Mouse (Mus musculus): ENCODE measurements around the gene Pip5kl1.

GRCm38 (mm10) chr2:32620682-32621516 lies 46.3 kb downstream of the Pip5kl1 start:
- TF ChIP-seq CTCF (IDR thresholded peaks at IDR 0.05; ENCODE audit: low read depth, low read length): no peak
- TF ChIP-seq GATA1 (IDR thresholded peaks at IDR 0.05; ENCODE audit: borderline replicate concordance, low read length): no peak
- TF ChIP-seq TAL1 (conservative IDR thresholded peaks at IDR 0.05; ENCODE audit: low read depth, low read length): no peak
- TF ChIP-seq GATA2 (IDR thresholded peaks at IDR 0.05; ENCODE audit: borderline replicate concordance, low read depth, low read length): no peak
- no peak for TF ChIP-seq POLR2AphosphoS5 (IDR thresholded peaks at IDR 0.05; ENCODE audit: insufficient replicate concordance, low read depth, low read length)
